Mouse (Mus musculus) myocyte (in vitro differentiated cells): Measurements from ENCODE around the gene Gm28308.

Experiments used
- CEBPB ChIP-seq: IDR thresholded peaks from 2 replicates; pipeline ENCODE4 v1.6.1; 2011; ENCODE audit warnings: mild to moderate bottlenecking, moderate library complexity; ENCODE audit not compliant: poor library complexity, insufficient read depth, severe bottlenecking
- POLR2A ChIP-seq: IDR thresholded peaks from one replicate; pipeline ENCODE4 v1.6.1; 2011; ENCODE audit warnings: low read depth, mild to moderate bottlenecking, control low read depth, moderate library complexity; ENCODE audit not compliant: insufficient read length

- TF ChIP-seq POLR2A (no peak), CEBPB (no peak)
Measured at GRCm38 (mm10) chr6:52223939-52224760, 11.0 kb upstream of the Gm28308 start.
